Mouse (Mus musculus) heart, postnatal 0 days (tissue): ENCODE data around the gene Gse1. TPM values are rescaled to one million over a fixed set of nuclear protein-coding genes. Genes with fewer than 3 reads are reported as not detected.

Experiments used
- ATAC-seq: fragments of 200-750 bp; cut with Nextera tagmentation; 2 replicates; pipeline ENCODE4 v1.8.0; 2017; ENCODE audit warnings: low read depth, moderate number of reproducible peaks, moderate library complexity; ENCODE audit not compliant: insufficient read depth
- DNase-seq: peaks from one replicate; pipeline ENCODE4 v3.0.0-alpha.2; 2016; ENCODE audit warnings: low spot score
- H3K27ac ChIP-seq: fragments of 300-500 bp; sonication (generic); 2 replicates; pipeline ENCODE4 v1.5.1; 2014; ENCODE audit warnings: low read depth, mild to moderate bottlenecking
- H3K27me3 ChIP-seq: fragments of 300-500 bp; sonication (generic); 2 replicates; pipeline ENCODE4 v1.6.1; 2014; ENCODE audit warnings: low read length, mixed read lengths; ENCODE audit not compliant: control insufficient read depth, insufficient read depth
- H3K36me3 ChIP-seq: fragments of 300-500 bp; sonication (generic); replicated peaks from 2 replicates; pipeline ENCODE4 v1.6.1; 2014; ENCODE audit warnings: low read length, mixed read lengths; ENCODE audit not compliant: control insufficient read depth, insufficient read depth
- H3K4me1 ChIP-seq: fragments of 300-500 bp; sonication (generic); 2 replicates; pipeline ENCODE4 v1.6.1; 2014; ENCODE audit warnings: antibody characterized with exemption; ENCODE audit not compliant: control insufficient read depth, insufficient read depth
- H3K4me2 ChIP-seq: fragments of 300-500 bp; sonication (generic); 2 replicates; pipeline ENCODE4 v1.6.1; 2014; ENCODE audit warnings: low read depth, mild to moderate bottlenecking, low read length, moderate library complexity
- H3K4me3 ChIP-seq: fragments of 300-500 bp; sonication (generic); 2 replicates; pipeline ENCODE4 v1.5.1; 2014; ENCODE audit warnings: low read depth, low read length
- H3K9ac ChIP-seq: fragments of 300-500 bp; sonication (generic); replicated peaks from 2 replicates; pipeline ENCODE4 v1.6.1; 2014; ENCODE audit warnings: low read depth, low read length, mixed read lengths
- H3K9me3 ChIP-seq: fragments of 300-500 bp; sonication (generic); replicated peaks from 2 replicates; pipeline ENCODE4 v1.6.1; 2016; ENCODE audit warnings: low read length; ENCODE audit not compliant: control insufficient read depth
- CTCF ChIP-seq: IDR thresholded peaks from 2 replicates; pipeline ENCODE4 v1.5.1; 2016; ENCODE audit warnings: antibody characterized with exemption, control low read depth, low read depth
- EP300 ChIP-seq: IDR thresholded peaks from 2 replicates; pipeline ENCODE4 v1.6.1; 2016; ENCODE audit warnings: antibody characterized with exemption, low read depth
- WGBS: fragments of 180-500 bp; shearing (Covaris S2); extraction: QIAGEN DNeasy Blood & Tissue Kit; methylation state at CpG from one replicate; pipeline ENCODE4 v1.1.7; 2014; 5-methylcytosine and 5-hydroxymethylcytosine counted together
- polyA plus RNA-seq: library from polyadenylated mRNA; unstranded; fragments of >200 nt; fragmentation: Nextera tagmentation; extraction: Ambion mirVana; gene quantifications from 2 replicates; pipeline ENCODE4 v1.2.1, GENCODE M21; 2015
- total RNA-seq: library from RNA; depleted of rRNA; stranded (reverse); fragments of >200 nt; gene quantifications from 2 replicates; pipeline ENCODE4 v1.2.3, GENCODE M21; 2014; ENCODE audit warnings: low replicate concordance

The Gse1 gene
- total and polyA plus RNA-seq, 2 experiments from 2014 or later, result 5.4 to 18.7 TPM

- DNase-seq (no peak), ATAC-seq (no peak)
- no peaks in the 10 kb centered on the region for H3K36me3 ChIP-seq
- no peaks in the 10 kb centered on the region for H3K27me3 ChIP-seq
- H3K9ac ChIP-seq, result no peak overlapping the region
- H3K27ac ChIP-seq, result no peak overlapping the region
- no peak overlapping the region for H3K4me2 ChIP-seq
- H3K9me3 ChIP-seq, result no peaks in the 10 kb centered on the region
- no peaks in the 10 kb centered on the region for H3K4me1 ChIP-seq
- 82% methylated on average over 2 of the region's 2 CpGs for WGBS
- no peak overlapping the region for H3K4me3 ChIP-seq
- TF ChIP-seq CTCF (no peak), EP300 (no peak)
These were observed 173.0 kb downstream of the Gse1 start for GRCm38 (mm10) chr8:120401216-120401615.

- DNase-seq (no peak), ATAC-seq (no peak)
- Histone ChIP-seq H3K27ac (no peak overlapping the region), H3K27me3 (no peaks in the 10 kb centered on the region), H3K4me1 (no peaks in the 10 kb centered on the region), H3K4me3 (no peak overlapping the region), H3K9me3 (no peaks in the 10 kb centered on the region), H3K4me2 (no peak overlapping the region), H3K9ac (no peak overlapping the region), H3K36me3 (no peaks in the 10 kb centered on the region)
- 91% methylated on average over 7 of the region's 7 CpGs for WGBS
- TF ChIP-seq EP300, result no peak
- no peak for TF ChIP-seq CTCF
These were observed 173.5 kb downstream of the Gse1 start for GRCm38 (mm10) chr8:120401712-120402111.

GRCm38 (mm10) chr8:120403606-120404269 is 175.5 kb downstream of the Gse1 start:
- ATAC-seq (no peak), DNase-seq (no peak)
- H3K9me3 ChIP-seq, result no peaks in the 10 kb centered on the region
- H3K9ac ChIP-seq, result no peak overlapping the region
- no peaks in the 10 kb centered on the region for H3K27me3 ChIP-seq
- H3K4me2 ChIP-seq, result no peak overlapping the region
- 86% methylated on average over 7 of the region's 7 CpGs for WGBS
- H3K27ac ChIP-seq, result no peak overlapping the region
- no peak overlapping the region for H3K4me3 ChIP-seq
- H3K4me1 ChIP-seq, result no peaks in the 10 kb centered on the region
- H3K36me3 ChIP-seq, result no peaks in the 10 kb centered on the region
- TF ChIP-seq EP300, result no peak
- TF ChIP-seq CTCF, result no peak

- Histone ChIP-seq H3K27me3 (no peaks in the 10 kb centered on the region), H3K4me2 (no peak overlapping the region), H3K27ac (no peak overlapping the region), H3K36me3 (no peaks in the 10 kb centered on the region), H3K9me3 (no peaks in the 10 kb centered on the region), H3K4me3 (no peak overlapping the region), H3K9ac (no peak overlapping the region), H3K4me1 (no peaks in the 10 kb centered on the region)
- TF ChIP-seq CTCF (peak; percentile 64), EP300 (no peak)
- no peak for ATAC-seq
- DNase-seq, result no peak
- WGBS, result 72% methylated on average over 7 of the region's 7 CpGs
These were observed 176.4 kb downstream of the Gse1 start for GRCm38 (mm10) chr8:120404609-120405036.

GRCm38 (mm10) chr8:120406008-120406632 is 177.9 kb downstream of the Gse1 start:
- 93% methylated on average over 12 of the region's 12 CpGs for WGBS
- Histone ChIP-seq H3K36me3 (no peaks in the 10 kb centered on the region), H3K4me3 (no peak overlapping the region), H3K27me3 (no peaks in the 10 kb centered on the region), H3K4me1 (no peaks in the 10 kb centered on the region), H3K9ac (no peak overlapping the region), H3K9me3 (no peaks in the 10 kb centered on the region), H3K27ac (no peak overlapping the region), H3K4me2 (no peak overlapping the region)
- no peak for TF ChIP-seq CTCF
- TF ChIP-seq EP300, result no peak
- no peak for DNase-seq
- ATAC-seq, result no peak
